Mouse (Mus musculus) kidney, postnatal 36 days (tissue): ENCODE data around the gene Ryr2.
"Not testable (repeated sequence)": the region's sequence is repeated elsewhere in the genome, so short reads cannot be mapped to it uniquely, and the experiment has no call there.

ENCODE experiments used
- DNase-seq, 2 experiments: peaks; one replicate each; pipeline ENCODE4 v3.0.0; 2021 to 2022; ENCODE audit warnings: mixed read lengths in 2 of 2

Ryr2 gene

GRCm38 (mm10) chr13:12106662-12107632, at the start of gene Ryr2:
TSS of gene Ryr2 (minus strand) at chr13:12106945.
- DNase-seq, result peak; percentile 81 to 85

GRCm38 (mm10) chr13:12153922-12154321, 47.2 kb upstream of the Ryr2 start:
- DNase-seq, result no peak

- DNase-seq, result no peak
Observed at GRCm38 (mm10) chr13:12146918-12147507, 40.3 kb upstream of the Ryr2 start.

GRCm38 (mm10) chr13:12146402-12146801, 39.7 kb upstream of the Ryr2 start:
- no peak for DNase-seq

- no peak for DNase-seq
Observed at GRCm38 (mm10) chr13:12143347-12143746, 36.6 kb upstream of the Ryr2 start.

- DNase-seq, result not testable (repeated sequence)
Observed at GRCm38 (mm10) chr13:12136461-12136860, 29.7 kb upstream of the Ryr2 start.

GRCm38 (mm10) chr13:12133549-12133948, 26.8 kb upstream of the Ryr2 start:
- DNase-seq, result no peak

- no peak for DNase-seq
Observed at GRCm38 (mm10) chr13:12132160-12132710, 25.5 kb upstream of the Ryr2 start.

- no peak for DNase-seq
Observed at GRCm38 (mm10) chr13:12129121-12129520, 22.4 kb upstream of the Ryr2 start.

- DNase-seq, result no peak
Observed at GRCm38 (mm10) chr13:12126099-12126498, 19.4 kb upstream of the Ryr2 start.

GRCm38 (mm10) chr13:12124940-12125540, 18.3 kb upstream of the Ryr2 start:
- DNase-seq, result peak; percentile 47 to 66

- no peak for DNase-seq
Observed at GRCm38 (mm10) chr13:12115551-12115950, 8.8 kb upstream of the Ryr2 start.

GRCm38 (mm10) chr13:12114816-12115215, 8.1 kb upstream of the Ryr2 start:
- DNase-seq, result no peak

GRCm38 (mm10) chr13:12108955-12109354, 2.2 kb upstream of the Ryr2 start:
- DNase-seq, result no peak

- peak in 1 of 2 experiments; percentile 27 for DNase-seq
Observed at GRCm38 (mm10) chr13:12105830-12106628, 716 bp downstream of the Ryr2 start.

- DNase-seq, result no peak
Observed at GRCm38 (mm10) chr13:12105231-12105829, 1.4 kb downstream of the Ryr2 start.

- DNase-seq, result no peak
Observed at GRCm38 (mm10) chr13:12104318-12104717, 2.4 kb downstream of the Ryr2 start.

- no peak for DNase-seq
Observed at GRCm38 (mm10) chr13:12103017-12103416, 3.7 kb downstream of the Ryr2 start.

- DNase-seq, result peak in 1 of 2 experiments; percentile 2
Observed at GRCm38 (mm10) chr13:12099446-12099845, 7.3 kb downstream of the Ryr2 start.

GRCm38 (mm10) chr13:12098981-12099380, 7.8 kb downstream of the Ryr2 start:
- no peak for DNase-seq

- DNase-seq, result no peak
Observed at GRCm38 (mm10) chr13:12096382-12096932, 10.3 kb downstream of the Ryr2 start.

- DNase-seq, result no peak
Observed at GRCm38 (mm10) chr13:12094569-12094968, 12.2 kb downstream of the Ryr2 start.
